Mouse (Mus musculus): ENCODE measurements around the gene Rpl10a. TPM values are rescaled to one million over a fixed set of nuclear protein-coding genes. Genes with fewer than 3 reads are reported as not detected.
"Not testable (repeated sequence)": the region's sequence is repeated elsewhere in the genome, so short reads cannot be mapped to it uniquely, and the experiment has no call there.

Rpl10a gene
- polyA plus RNA-seq, 1 experiment = 618 TPM

GRCm38 (mm10) chr17:28329503-28330231, 1.4 kb downstream of the Rpl10a start:
- Histone ChIP-seq H3K4me1 (ENCODE audit: control insufficient read depth, insufficient read depth, low read length) (peaks cover 15% of the 10 kb centered on the region), H3K27ac (ENCODE audit: insufficient read depth, low read depth, low read length) (peak overlapping the region; percentile 99), H3K4me3 (ENCODE audit: insufficient read depth, low read length) (peak overlapping the region; percentile 94)
- TF ChIP-seq POLR2A (IDR thresholded peaks at IDR 0.05; ENCODE audit: borderline replicate concordance, low read depth, low read length) = no peak
- TF ChIP-seq CTCF (IDR thresholded peaks at IDR 0.05; ENCODE audit: low read depth, low read length) = no peak

- Histone ChIP-seq H3K4me3 (ENCODE audit: insufficient read depth, low read length) (peak overlapping the region; percentile 94), H3K27ac (ENCODE audit: insufficient read depth, low read depth, low read length) (no peak overlapping the region), H3K4me1 (ENCODE audit: control insufficient read depth, insufficient read depth, low read length) (peaks cover 15% of the 10 kb centered on the region)
- TF ChIP-seq CTCF (IDR thresholded peaks at IDR 0.05; ENCODE audit: low read depth, low read length) (no peak), POLR2A (IDR thresholded peaks at IDR 0.05; ENCODE audit: borderline replicate concordance, low read depth, low read length) (no peak)
These were observed 1.9 kb downstream of the Rpl10a start for GRCm38 (mm10) chr17:28330232-28330546.

DNA sequence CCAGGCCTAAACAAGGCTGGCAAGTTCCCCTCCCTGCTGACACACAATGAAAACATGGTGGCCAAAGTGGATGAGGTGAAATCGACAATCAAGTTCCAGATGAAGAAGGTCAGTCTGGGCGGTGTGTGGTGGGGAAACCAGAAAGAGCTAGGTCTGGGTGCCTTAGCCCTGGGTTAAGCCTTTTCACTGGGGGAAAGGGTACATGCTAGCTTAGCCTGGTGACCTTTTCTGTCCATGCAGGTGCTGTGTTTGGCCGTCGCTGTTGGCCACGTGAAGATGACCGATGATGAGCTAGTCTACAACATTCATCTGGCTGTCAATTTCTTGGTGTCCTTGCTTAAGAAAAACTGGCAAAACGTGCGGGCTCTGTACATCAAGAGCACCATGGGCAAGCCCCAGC, 2.3 kb downstream of the Rpl10a start:
- H3K4me3 ChIP-seq (ENCODE audit: insufficient read depth, low read length) = peak overlapping the region; percentile 94
- H3K27ac ChIP-seq (ENCODE audit: insufficient read depth, low read depth, low read length) = not testable (repeated sequence)
- peaks cover 15% of the 10 kb centered on the region for H3K4me1 ChIP-seq (ENCODE audit: control insufficient read depth, insufficient read depth, low read length)

DNA sequence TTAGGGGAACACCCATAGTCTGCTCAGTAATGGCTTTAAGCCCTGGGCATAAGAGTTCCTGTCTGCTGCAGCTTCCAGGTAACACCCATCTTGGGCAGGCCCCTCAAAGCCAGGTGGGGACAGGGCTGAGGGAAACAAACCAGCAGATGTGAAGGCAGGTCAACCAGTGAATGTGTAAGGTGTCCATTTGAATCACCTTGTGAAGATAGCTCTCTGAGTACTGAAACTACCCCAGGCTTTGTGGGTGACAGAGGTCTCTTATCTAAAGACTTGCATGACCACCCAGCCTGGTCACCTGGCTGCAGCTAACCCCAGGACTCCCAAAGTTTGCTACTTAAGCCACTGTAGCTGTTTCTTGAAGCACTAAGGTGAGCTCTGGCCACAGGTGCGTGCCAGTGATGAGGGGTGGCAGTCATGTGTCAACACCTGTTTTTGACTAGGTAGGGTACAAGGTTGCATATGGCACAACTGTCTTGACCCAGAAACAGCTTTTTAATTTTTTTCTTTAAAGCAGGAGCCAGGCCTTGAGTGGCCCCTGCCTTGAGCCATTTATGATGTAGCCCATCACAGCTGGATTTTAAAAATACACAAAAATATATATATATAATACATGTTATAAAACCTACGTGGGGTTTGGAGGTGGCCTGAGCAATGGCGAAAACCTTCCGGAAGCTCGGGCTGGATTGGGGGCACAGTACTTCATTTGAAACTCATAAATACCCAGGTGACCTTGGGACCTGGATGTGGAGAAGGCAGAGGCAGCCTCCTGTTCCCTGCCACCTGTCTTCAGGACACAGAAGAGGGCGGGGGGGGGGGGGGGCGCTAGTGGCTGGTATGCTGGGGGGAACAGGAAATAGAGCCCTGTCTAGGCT, 3.2 kb downstream of the Rpl10a start:
- H3K4me1 ChIP-seq (ENCODE audit: control insufficient read depth, insufficient read depth, low read length) = peaks cover 14% of the 10 kb centered on the region
- H3K27ac ChIP-seq (ENCODE audit: insufficient read depth, low read depth, low read length) = no peak overlapping the region
- no peak for TF ChIP-seq POLR2A (IDR thresholded peaks at IDR 0.05; ENCODE audit: borderline replicate concordance, low read depth, low read length)
- H3K4me3 ChIP-seq (ENCODE audit: insufficient read depth, low read length) = no peak overlapping the region; the same call in 1 of the 2 replicates

- TF ChIP-seq CTCF (IDR thresholded peaks at IDR 0.05; ENCODE audit: low read depth, low read length) (no peak), POLR2A (IDR thresholded peaks at IDR 0.05; ENCODE audit: borderline replicate concordance, low read depth, low read length) (no peak)
- Histone ChIP-seq H3K27ac (ENCODE audit: insufficient read depth, low read depth, low read length) (no peak overlapping the region), H3K4me3 (ENCODE audit: insufficient read depth, low read length) (no peak overlapping the region), H3K4me1 (ENCODE audit: control insufficient read depth, insufficient read depth, low read length) (peaks cover 5% of the 10 kb centered on the region)
These were observed 4.0 kb downstream of the Rpl10a start for GRCm38 (mm10) chr17:28332113-28332914.

DNA sequence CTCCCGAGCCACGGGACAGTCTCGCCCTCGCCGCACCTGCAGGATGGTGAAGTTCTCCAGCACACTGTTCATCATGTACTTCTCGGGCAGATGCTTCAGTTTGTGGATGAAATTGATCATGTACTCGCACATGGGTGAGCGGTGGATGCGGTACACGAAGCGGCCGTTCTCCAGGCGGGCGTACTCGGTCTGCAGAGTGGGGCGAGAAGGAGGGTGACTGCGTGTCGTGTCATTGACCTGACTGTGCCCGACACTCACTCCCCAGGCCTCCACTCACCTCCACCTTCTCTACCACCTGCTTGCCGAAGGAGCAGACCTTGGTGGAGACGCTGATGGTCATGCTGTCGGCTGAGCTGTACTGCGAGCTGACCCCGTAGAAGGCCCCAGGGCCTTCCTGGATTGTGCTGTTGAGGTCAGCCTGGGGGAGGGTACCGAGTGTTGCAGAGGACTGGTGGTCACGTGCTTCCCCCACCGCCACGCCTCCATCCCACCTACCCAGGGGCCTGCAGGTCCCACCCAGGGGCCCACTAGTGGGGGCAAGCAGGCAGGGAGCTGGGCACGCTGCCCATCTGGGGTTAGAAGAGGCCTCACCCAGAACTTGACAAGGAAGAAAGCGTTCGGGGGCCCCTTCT, 4.8 kb downstream of the Rpl10a start:
- Histone ChIP-seq H3K4me1 (ENCODE audit: control insufficient read depth, insufficient read depth, low read length) (no peaks in the 10 kb centered on the region), H3K4me3 (ENCODE audit: insufficient read depth, low read length) (no peak overlapping the region), H3K27ac (ENCODE audit: insufficient read depth, low read depth, low read length) (no peak overlapping the region)
- TF ChIP-seq CTCF (IDR thresholded peaks at IDR 0.05; ENCODE audit: low read depth, low read length) (no peak), POLR2A (IDR thresholded peaks at IDR 0.05; ENCODE audit: borderline replicate concordance, low read depth, low read length) (no peak)

- H3K4me3 ChIP-seq (ENCODE audit: insufficient read depth, low read length) = no peak overlapping the region
- no peak overlapping the region for H3K27ac ChIP-seq (ENCODE audit: insufficient read depth, low read depth, low read length)
- no peak for TF ChIP-seq POLR2A (IDR thresholded peaks at IDR 0.05; ENCODE audit: borderline replicate concordance, low read depth, low read length)
- no peak for TF ChIP-seq CTCF (IDR thresholded peaks at IDR 0.05; ENCODE audit: low read depth, low read length)
- H3K4me1 ChIP-seq (ENCODE audit: control insufficient read depth, insufficient read depth, low read length) = no peaks in the 10 kb centered on the region
These were observed 7.0 kb downstream of the Rpl10a start for GRCm38 (mm10) chr17:28335267-28335666.

GRCm38 (mm10) chr17:28337547-28337946, 9.3 kb downstream of the Rpl10a start:
- no peaks in the 10 kb centered on the region for H3K4me1 ChIP-seq (ENCODE audit: control insufficient read depth, insufficient read depth, low read length)
- no peak overlapping the region for H3K4me3 ChIP-seq (ENCODE audit: insufficient read depth, low read length)
- no peak overlapping the region for H3K27ac ChIP-seq (ENCODE audit: insufficient read depth, low read depth, low read length)
- TF ChIP-seq POLR2A (IDR thresholded peaks at IDR 0.05; ENCODE audit: borderline replicate concordance, low read depth, low read length) = no peak

- Histone ChIP-seq H3K27ac (ENCODE audit: insufficient read depth, low read depth, low read length) (no peak overlapping the region), H3K4me3 (ENCODE audit: insufficient read depth, low read length) (no peak overlapping the region), H3K4me1 (ENCODE audit: control insufficient read depth, insufficient read depth, low read length) (no peaks in the 10 kb centered on the region)
- TF ChIP-seq POLR2A (IDR thresholded peaks at IDR 0.05; ENCODE audit: borderline replicate concordance, low read depth, low read length) = no peak
- TF ChIP-seq CTCF (IDR thresholded peaks at IDR 0.05; ENCODE audit: low read depth, low read length) = no peak
These were observed 12.3 kb downstream of the Rpl10a start for GRCm38 (mm10) chr17:28340578-28340977.
